ENCODE assay signal across 8 mouse cellular contexts in genomic region chr12:36381441-36382340, GRCm38 (mm10). TPM values are rescaled to one million over a fixed set of nuclear protein-coding genes. Genes with fewer than 3 reads are reported as not detected.
DNase-seq lines count a peak whose midpoint lies in the region; ATAC-seq lines count a peak whose summit lies in the region.

Gene Ispd (plus strand): TSS chr12:36381450.
Gene D630036H23Rik (minus strand): TSS chr12:36382181.

- peak within 1 kb of the TSS; percentile 94 for H3K9ac ChIP-seq in midbrain, embryonic 11.5 days (ENCODE audit: low read length)

- peak within 1 kb of the TSS; percentile 85 for H3K27ac ChIP-seq in midbrain, embryonic 11.5 days (ENCODE audit: low read depth, low read length)

- peaks cover 5% of the 10 kb centered on the region; the same call in 1 of the 2 replicates for H3K4me1 ChIP-seq in midbrain, embryonic 11.5 days (ENCODE audit: control insufficient read depth, insufficient read depth, low read length)

- no peaks in the 10 kb centered on the region for H3K36me3 ChIP-seq in midbrain, embryonic 11.5 days (ENCODE audit: control insufficient read depth, insufficient read depth, low read length)

- WGBS in midbrain, embryonic 11.5 days, result 1% methylated on average over 64 of the region's 64 CpGs

- peak within 1 kb of the TSS; percentile 70 for H3K4me2 ChIP-seq in midbrain, embryonic 11.5 days

- intact Hi-C loops in left cerebral cortex, postnatal 4 days (cut with DNase I), result no loop called here

- no peaks in the 10 kb centered on the region for H3K9me3 ChIP-seq in midbrain, embryonic 11.5 days (ENCODE audit: control insufficient read depth, low read length)

- ATAC-seq in midbrain, embryonic 11.5 days (ENCODE audit: low FRiP score), result peak; percentile 96

- H3K27me3 ChIP-seq in midbrain, embryonic 11.5 days (ENCODE audit: control insufficient read depth, insufficient read depth, low read length), result no peaks in the 10 kb centered on the region

- DNase-seq in adrenal gland, postnatal 14 days, result peak; percentile 94
- DNase-seq in embryo, embryonic 9.5 days (ENCODE audit: extremely low spot score), result peak; percentile 81
- peak; percentile 99 for DNase-seq in heart, adult 11 months
- peak; percentile 89 for DNase-seq in kidney, adult 11 months
- DNase-seq in left cerebral cortex, postnatal 4 days, result peak; percentile 84
- DNase-seq in midbrain, embryonic 11.5 days (ENCODE audit: low spot score, missing footprints), result peak; percentile 98
- peak; percentile 81 for DNase-seq in right cerebral cortex, postnatal 4 days
- peak; percentile 84 for DNase-seq in yolk sac, embryonic 10.5 days (ENCODE audit: low spot score)

- peak within 1 kb of the TSS; percentile 52 for H3K4me3 ChIP-seq in midbrain, embryonic 11.5 days (ENCODE audit: low read depth, low read length)

RNA-seq across cellular contexts. Expression of gene Ispd, which starts in this region (rescaled TPM):
- 6.2 and 7.4 TPM in 2 replicates for total RNA-seq in adrenal gland, postnatal 14 days (2021)
- 10 to 100 TPM; 11.1 to 13.9 TPM for total RNA-seq in left cerebral cortex, postnatal 4 days (2021)
- 12.3 and 12.9 TPM in 2 replicates for polyA plus RNA-seq in midbrain, embryonic 11.5 days (2014; fragmentation: Nextera tagmentation; extraction: Ambion mirVana)

RNA-seq across cellular contexts. Expression of gene D630036H23Rik, which starts in this region (rescaled TPM):
- 1.1 and 2.3 TPM in 2 replicates for total RNA-seq in adrenal gland, postnatal 14 days (2021)
- 1 to 10 TPM; 1.1 to 2.3 TPM for total RNA-seq in left cerebral cortex, postnatal 4 days (2021)
- 1.1 and 1.7 TPM in 2 replicates for polyA plus RNA-seq in midbrain, embryonic 11.5 days (2014; fragmentation: Nextera tagmentation; extraction: Ambion mirVana)

Comparison
In these comparisons a context has a peak if more than half of its experiments do, and no peak if none do; other contexts are left out.
1. Peak in every context shown above with its lines: DNase-seq, ATAC-seq, H3K4me3 ChIP-seq and H3K27ac ChIP-seq.